Mouse (Mus musculus) lung, embryonic 14.5 days (tissue): ENCODE measurements around the gene Spdl1. TPM values are rescaled to one million over a fixed set of nuclear protein-coding genes. Genes with fewer than 3 reads are reported as not detected.

Experiments used
- ATAC-seq: fragments of 200-750 bp; cut with Nextera tagmentation; 2 replicates; pipeline ENCODE4 v1.8.0; 2017; ENCODE audit warnings: mild to moderate bottlenecking, moderate TSS enrichment, moderate library complexity; ENCODE audit not compliant: insufficient read depth
- DNase-seq: peaks from one replicate; pipeline ENCODE4 v3.0.0-alpha.2; 2015
- H3K27ac ChIP-seq: fragments of 300-500 bp; sonication (generic); 2 replicates; pipeline ENCODE4 v1.5.1; 2014; ENCODE audit warnings: low read depth, mild to moderate bottlenecking, moderate library complexity
- H3K27me3 ChIP-seq: fragments of 300-500 bp; sonication (generic); 2 replicates; pipeline ENCODE4 v1.6.1; 2014; ENCODE audit warnings: low read length, control low read depth; ENCODE audit not compliant: insufficient read depth
- H3K36me3 ChIP-seq: fragments of 300-500 bp; sonication (generic); 2 replicates; pipeline ENCODE4 v1.6.1; 2014; ENCODE audit warnings: control low read depth; ENCODE audit not compliant: insufficient read depth
- H3K4me1 ChIP-seq: fragments of 300-500 bp; sonication (generic); 2 replicates; pipeline ENCODE4 v1.6.1; 2014; ENCODE audit warnings: antibody characterized with exemption, control low read depth; ENCODE audit not compliant: insufficient read depth
- H3K4me2 ChIP-seq: fragments of 300-500 bp; sonication (generic); 2 replicates; pipeline ENCODE4 v1.6.1; 2014; ENCODE audit warnings: mild to moderate bottlenecking
- H3K4me3 ChIP-seq: fragments of 300-500 bp; sonication (generic); 2 replicates; pipeline ENCODE4 v1.5.1; 2014; ENCODE audit warnings: low read depth, low read length
- H3K9ac ChIP-seq: fragments of 300-500 bp; sonication (generic); 2 replicates; pipeline ENCODE4 v1.6.1; 2014
- H3K9me3 ChIP-seq: fragments of 300-500 bp; sonication (generic); 2 replicates; pipeline ENCODE4 v1.6.1; 2016; ENCODE audit warnings: low read depth, low read length, control low read depth
- CTCF ChIP-seq: IDR thresholded peaks from 2 replicates; pipeline ENCODE4 v1.5.1; 2016; ENCODE audit warnings: antibody characterized with exemption, low read depth
- WGBS: fragments of 180-500 bp; shearing (Covaris S2); extraction: QIAGEN DNeasy Blood & Tissue Kit; methylation state at CpG from one replicate; pipeline ENCODE4 v1.1.7; 2014; 5-methylcytosine and 5-hydroxymethylcytosine counted together
- polyA plus RNA-seq: library from polyadenylated mRNA; unstranded; fragments of >200 nt; fragmentation: Nextera tagmentation; extraction: Ambion mirVana; gene quantifications from 2 replicates; pipeline ENCODE4 v1.2.1, GENCODE M21; 2014

Gene Spdl1
- 27.6 and 28.7 TPM in 2 replicates for polyA plus RNA-seq

- WGBS = under 1% methylated on average over 49 of the region's 49 CpGs
- Histone ChIP-seq H3K4me1 (0 out of 2 replicates have a peak, but pooled peaks cover 3% of the 10 kb centered on the region), H3K27ac (peak within 1 kb of the TSS; percentile 68; the same call in 1 of the 2 replicates), H3K27me3 (no peaks in the 10 kb centered on the region), H3K9ac (peak within 1 kb of the TSS; percentile 79), H3K4me2 (peak within 1 kb of the TSS; percentile 81), H3K36me3 (peaks cover 23% of the 10 kb centered on the region), H3K9me3 (no peaks in the 10 kb centered on the region), H3K4me3 (peak within 1 kb of the TSS; percentile 71)
- TF ChIP-seq CTCF = no peak
- peak; percentile 100 for DNase-seq
- ATAC-seq = peak; percentile 95
Measured at GRCm38 (mm10) chr11:34833318-34834086, at the start of gene Spdl1. Spdl1 (minus strand) TSS chr11:34833641.

- no peak overlapping the region for H3K4me3 ChIP-seq
- no peaks in the 10 kb centered on the region for H3K4me1 ChIP-seq
- no peaks in the 10 kb centered on the region for H3K36me3 ChIP-seq
- no peaks in the 10 kb centered on the region for H3K9me3 ChIP-seq
- no peak overlapping the region for H3K27ac ChIP-seq
- H3K4me2 ChIP-seq = no peak overlapping the region
- H3K9ac ChIP-seq = no peak overlapping the region
- DNase-seq (peak; percentile 89), ATAC-seq (peak; percentile 82; the same call in 1 of the 2 replicates)
- H3K27me3 ChIP-seq = no peaks in the 10 kb centered on the region
- 21% methylated on average over 5 of the region's 5 CpGs for WGBS
- TF ChIP-seq CTCF = peak; percentile 83
Measured at GRCm38 (mm10) chr11:34881528-34881927, 48.1 kb upstream of the Spdl1 start.

GRCm38 (mm10) chr11:34879678-34880077 is 46.2 kb upstream of the Spdl1 start:
- Histone ChIP-seq H3K4me1 (no peaks in the 10 kb centered on the region), H3K36me3 (no peaks in the 10 kb centered on the region), H3K27ac (no peak overlapping the region), H3K4me2 (no peak overlapping the region), H3K27me3 (no peaks in the 10 kb centered on the region), H3K9me3 (no peaks in the 10 kb centered on the region), H3K4me3 (no peak overlapping the region), H3K9ac (no peak overlapping the region)
- DNase-seq (no peak), ATAC-seq (no peak)
- WGBS = 59% methylated on average over 1 of the region's 1 CpGs
- TF ChIP-seq CTCF = no peak

GRCm38 (mm10) chr11:34873861-34874260 is 40.4 kb upstream of the Spdl1 start:
- no peaks in the 10 kb centered on the region for H3K27me3 ChIP-seq
- WGBS = 81% methylated on average over 2 of the region's 2 CpGs
- no peak overlapping the region for H3K4me3 ChIP-seq
- no peak overlapping the region for H3K27ac ChIP-seq
- H3K9me3 ChIP-seq = no peaks in the 10 kb centered on the region
- TF ChIP-seq CTCF = no peak
- DNase-seq = no peak
- H3K36me3 ChIP-seq = no peaks in the 10 kb centered on the region
- no peak overlapping the region for H3K4me2 ChIP-seq
- H3K9ac ChIP-seq = no peak overlapping the region
- ATAC-seq = no peak
- no peaks in the 10 kb centered on the region for H3K4me1 ChIP-seq

- no peak for ATAC-seq
- no peak overlapping the region for H3K4me3 ChIP-seq
- H3K9ac ChIP-seq = no peak overlapping the region
- no peak overlapping the region for H3K4me2 ChIP-seq
- no peaks in the 10 kb centered on the region for H3K4me1 ChIP-seq
- 84% methylated on average over 2 of the region's 2 CpGs for WGBS
- H3K27ac ChIP-seq = no peak overlapping the region
- no peaks in the 10 kb centered on the region for H3K36me3 ChIP-seq
- no peak for TF ChIP-seq CTCF
- no peak for DNase-seq
- H3K9me3 ChIP-seq = no peaks in the 10 kb centered on the region
- H3K27me3 ChIP-seq = no peaks in the 10 kb centered on the region
Measured at GRCm38 (mm10) chr11:34872432-34872831, 39.0 kb upstream of the Spdl1 start.

- Histone ChIP-seq H3K4me3 (no peak overlapping the region), H3K4me2 (no peak overlapping the region), H3K36me3 (no peaks in the 10 kb centered on the region), H3K27ac (no peak overlapping the region), H3K9ac (no peak overlapping the region), H3K9me3 (no peaks in the 10 kb centered on the region), H3K27me3 (no peaks in the 10 kb centered on the region), H3K4me1 (no peaks in the 10 kb centered on the region)
- ATAC-seq = no peak
- 76% methylated on average over 3 of the region's 3 CpGs for WGBS
- TF ChIP-seq CTCF = no peak
- DNase-seq = no peak
Measured at GRCm38 (mm10) chr11:34871991-34872390, 38.5 kb upstream of the Spdl1 start.

- TF ChIP-seq CTCF = no peak
- Histone ChIP-seq H3K36me3 (no peaks in the 10 kb centered on the region), H3K4me1 (no peaks in the 10 kb centered on the region), H3K4me3 (no peak overlapping the region), H3K27me3 (no peaks in the 10 kb centered on the region), H3K9ac (no peak overlapping the region), H3K4me2 (no peak overlapping the region), H3K9me3 (no peaks in the 10 kb centered on the region), H3K27ac (no peak overlapping the region)
- no peak for DNase-seq
- no peak for ATAC-seq
- 71% methylated on average over 3 of the region's 3 CpGs for WGBS
Measured at GRCm38 (mm10) chr11:34871456-34871855, 38.0 kb upstream of the Spdl1 start.
